Mouse (Mus musculus) mouse trophoblast stem cell (cell line): ENCODE measurements around the gene Ssh2.

Experiments used
- in situ Hi-C, 2 experiments: fragments of 300-500 bp; cut with MseI, MboI; formaldehyde crosslinking; loops; 2 replicates in 1 of 2; 3 replicates in 1 of 2; pipeline ENCODE4 v1.15.1; 2025

The Ssh2 gene

GRCm38 (mm10) chr11:77507426-77507825 is 291.3 kb downstream of the Ssh2 start:
- in situ Hi-C loops: no loop called here

GRCm38 (mm10) chr11:77508068-77509021 is 292.3 kb downstream of the Ssh2 start:
- in situ Hi-C loops: no loop called here
